Mouse (Mus musculus) CH12.LX (cell line): ENCODE measurements around the gene Fbxl14.

Source experiments
- CHD2 ChIP-seq: IDR thresholded peaks from 2 replicates; pipeline ENCODE4 v1.6.1; 2011; ENCODE audit warnings: low read length, improper control_type of control experiment
- CTCF ChIP-seq, 2 experiments: IDR thresholded peaks in 1 of 2; conservative IDR thresholded peaks in 1 of 2; 2 replicates each; pipeline ENCODE4 v1.5.1; 2011 to 2012; ENCODE audit warnings: low read depth in 2 of 2, low read length in 2 of 2, improper control_type of control experiment in 1 of 2, inconsistent platforms in 1 of 2, mild to moderate bottlenecking in 1 of 2, moderate library complexity in 1 of 2
- E2F4 ChIP-seq: IDR thresholded peaks from 2 replicates; pipeline ENCODE4 v1.6.1; 2011; ENCODE audit warnings: low read depth, low read length, improper control_type of control experiment; ENCODE audit not compliant: insufficient replicate concordance
- ELF1 ChIP-seq: IDR thresholded peaks from 2 replicates; pipeline ENCODE4 v1.6.1; 2014; ENCODE audit warnings: low read depth, mild to moderate bottlenecking, inconsistent platforms, low read length, improper control_type of control experiment
- MAFK ChIP-seq: IDR thresholded peaks from 2 replicates; pipeline ENCODE4 v1.6.1; 2011; ENCODE audit warnings: low read length, improper control_type of control experiment; ENCODE audit not compliant: insufficient replicate concordance
- MYC ChIP-seq: IDR thresholded peaks from 2 replicates; pipeline ENCODE4 v1.6.1; 2011; ENCODE audit warnings: low read depth, mild to moderate bottlenecking, improper control_type of control experiment, low read length
- NELFE ChIP-seq: IDR thresholded peaks from 2 replicates; pipeline ENCODE4 v1.6.1; 2011; ENCODE audit warnings: low read depth, low read length, improper control_type of control experiment
- RAD21 ChIP-seq: IDR thresholded peaks from 2 replicates; pipeline ENCODE4 v1.6.1; 2011; ENCODE audit warnings: low read depth, mild to moderate bottlenecking, low read length, improper control_type of control experiment, moderate library complexity
- ZC3H11A ChIP-seq: IDR thresholded peaks from 2 replicates; pipeline ENCODE4 v1.6.1; 2012; ENCODE audit warnings: low read depth, mild to moderate bottlenecking, inconsistent platforms, low read length, improper control_type of control experiment

DNA sequence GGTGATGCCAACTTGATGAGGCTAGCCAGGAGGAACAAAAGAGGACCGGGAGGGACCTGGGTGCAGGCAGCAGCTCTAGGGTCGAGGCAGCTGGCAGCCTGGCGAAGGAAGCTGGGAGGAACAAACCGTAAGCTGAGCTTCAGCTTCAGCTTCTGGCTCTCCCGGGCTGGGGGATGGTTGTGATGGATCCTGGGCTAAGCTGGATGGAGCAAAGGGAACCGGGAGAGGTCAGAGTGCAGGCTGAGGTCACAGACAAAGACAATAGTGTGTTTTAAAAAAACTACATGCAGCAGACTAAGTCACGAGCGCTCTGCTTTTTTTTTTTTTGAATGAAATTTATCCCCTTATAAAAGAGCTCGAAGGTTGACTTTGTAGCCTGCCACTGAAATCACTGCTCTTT is 41.3 kb downstream of the Fbxl14 start:
- no peak for TF ChIP-seq CTCF (conservative IDR thresholded peaks at IDR 0.05 in 1 of 2, IDR thresholded peaks at IDR 0.05 in 1 of 2; ENCODE audit: low read depth in 2 of 2, low read length in 2 of 2)
- TF ChIP-seq MAFK = no peak
- TF ChIP-seq MYC = no peak
- TF ChIP-seq E2F4 = no peak
- no peak for TF ChIP-seq CHD2
- no peak for TF ChIP-seq NELFE
- no peak for TF ChIP-seq RAD21
- no peak for TF ChIP-seq ZC3H11A
- no peak for TF ChIP-seq ELF1
